ENCODE assay signal across 31 mouse cellular contexts in the genomic region with DNA sequence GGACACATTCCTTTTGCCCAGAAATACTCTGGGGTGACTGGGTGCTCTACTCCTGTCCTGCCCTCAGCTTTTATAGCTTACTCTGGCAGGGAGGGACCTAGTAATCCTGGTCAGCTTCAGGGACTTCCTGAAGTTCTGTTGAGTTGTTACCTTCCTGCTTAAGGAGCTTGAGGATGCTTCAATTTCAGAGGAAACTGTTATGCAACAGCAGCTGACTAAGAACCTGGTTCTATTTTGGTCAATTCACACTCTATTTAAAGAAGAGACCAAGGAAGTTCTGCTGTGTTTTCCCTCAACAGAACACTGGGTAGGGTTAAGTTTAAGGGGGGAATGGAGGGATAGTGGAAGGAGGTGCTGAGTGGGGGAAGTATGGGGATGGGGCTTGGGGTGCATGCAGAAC. TPM values are rescaled to one million over a fixed set of nuclear protein-coding genes. Genes with fewer than 3 reads are reported as not detected.
"Had no signal": no experiment of that assay in that cellular context is flagged by ENCODE, and none has a peak within 500 bp of the region (broad histone marks: within the 10 kb centered on the region; RNA-seq: fewer than 3 reads in every experiment).

No protein-coding gene starts in this region.

- DNase-seq: left cerebral cortex, postnatal 4 days; liver; liver, embryonic 13.5 days; liver, postnatal 0 days; lung, adult 18-20 months; lung, adult 2 months; lung, embryonic 14.5 days; lung, postnatal 10 days; lung, postnatal 14 days; lung, postnatal 36 days; lung, postnatal 4 days; midbrain, embryonic 14.5 days had no signal

- ATAC-seq: liver, embryonic 12.5 days; liver, postnatal 0 days; lung, postnatal 0 days; midbrain, embryonic 13.5 days; midbrain, embryonic 15.5 days; midbrain, embryonic 16.5 days had no signal

RNA-seq across cellular contexts. Expression of a gene that starts 19.5 kb away (rescaled TPM):
- total RNA-seq: monocyte, adult 5-6 weeks had no signal

RNA-seq across cellular contexts. Expression of a gene that starts 50.0 kb away (rescaled TPM):
- total RNA-seq: liver, adult 2 months; megakaryocyte progenitor cell, adult 5-6 weeks; megakaryocyte, adult 5-6 weeks; megakaryocyte-erythroid progenitor cell, adult 5-6 weeks; monocyte, adult 5-6 weeks had no signal
- polyA plus RNA-seq: limb, embryonic 11.5 days; limb, embryonic 12.5 days; limb, embryonic 15.5 days; liver, adult 2 months; liver, embryonic 11.5 days; liver, embryonic 13.5 days; liver, embryonic 14.5 days; liver, embryonic 15.5 days; liver, embryonic 16.5 days; liver, postnatal 0 days; macrophage; neural tube, embryonic 11.5 days had no signal
